Mouse (Mus musculus): ENCODE measurements at regions not wholly inside any gene's neighbourhood (a gene's known extent, or its start where the extent isn't known, plus 50 kb on each side); places are given as distances from the start of the nearest gene placed in this dataset.

- Histone ChIP-seq H3K27ac (ENCODE audit: insufficient read depth, low read depth) (no peak overlapping the region), H3K4me2 (ENCODE audit: insufficient read depth, low read depth, poor library complexity, severe bottlenecking) (no peak overlapping the region), H3K79me2 (replicated peaks; ENCODE audit: control insufficient read depth, extremely low read depth, insufficient read depth, poor library complexity, severe bottlenecking) (no peaks in the 10 kb centered on the region), H3K36me3 (replicated peaks in 1 of 2; ENCODE audit: control insufficient read depth in 1 of 2, insufficient read depth in 1 of 2, low read length in 1 of 2) (no peaks in the 10 kb centered on the region), H3K4me3 (replicated peaks in 1 of 3; ENCODE audit: low read depth in 2 of 3, low read length in 2 of 3, poor library complexity in 1 of 3) (no peak overlapping the region), H3K27me3 (replicated peaks) (no peaks in the 10 kb centered on the region), H3K9me3 (replicated peaks; ENCODE audit: low read length) (peaks cover 36% of the 10 kb centered on the region), H3K4me1 (ENCODE audit: control insufficient read depth in 1 of 2, insufficient read depth in 2 of 2) (no peaks in the 10 kb centered on the region), H3K9ac (ENCODE audit: insufficient read depth, low read depth) (no peak overlapping the region)
- DNase-seq (ENCODE audit: extremely low read depth), result no peak
- TF ChIP-seq ZNF384 (IDR thresholded peaks at IDR 0.05; ENCODE audit: low read depth, low read length) (no peak), RAD21 (IDR thresholded peaks at IDR 0.05; ENCODE audit: low read depth, low read length) (no peak), SMC3 (IDR thresholded peaks at IDR 0.05; ENCODE audit: low read depth, low read length) (no peak), MEF2A (IDR thresholded peaks at IDR 0.05; ENCODE audit: borderline replicate concordance, low read depth, low read length) (no peak), E2F4 (IDR thresholded peaks at IDR 0.05; ENCODE audit: insufficient replicate concordance, low read depth, low read length) (no peak), ZMIZ1 (IDR thresholded peaks at IDR 0.05; ENCODE audit: low read depth, low read length) (no peak)
- dilution Hi-C loops (cut with MboI; ENCODE audit: extremely low pct_ligation_motif_present, extremely low pct_unique_long_range_greater_than_20kb, low sequenced_read_pairs) (no loop called here), in situ Hi-C loops (cut with MboI; ENCODE audit: low pct_ligation_motif_present, low pct_unique_long_range_greater_than_20kb, low sequenced_read_pairs) (no loop called here)
These were observed 491.4 kb downstream of the Poteg start for GRCm38 (mm10) chr8:27938559-27939492.

GRCm38 (mm10) chr8:27955000-27955399 lies 507.5 kb downstream of the Poteg start:
- H3K4me2 ChIP-seq (ENCODE audit: insufficient read depth, low read depth, poor library complexity, severe bottlenecking), result no peak overlapping the region
- H3K79me2 ChIP-seq (replicated peaks; ENCODE audit: control insufficient read depth, extremely low read depth, insufficient read depth, poor library complexity, severe bottlenecking), result no peaks in the 10 kb centered on the region
- in situ Hi-C loops (cut with MboI; ENCODE audit: low pct_ligation_motif_present, low pct_unique_long_range_greater_than_20kb, low sequenced_read_pairs) (no loop called here), dilution Hi-C loops (cut with MboI; ENCODE audit: extremely low pct_ligation_motif_present, extremely low pct_unique_long_range_greater_than_20kb, low sequenced_read_pairs) (no loop called here)
- TF ChIP-seq BHLHE40 (IDR thresholded peaks at IDR 0.05; ENCODE audit: low read depth, low read length), result no peak
- TF ChIP-seq MYC (IDR thresholded peaks at IDR 0.05; ENCODE audit: low read depth, low read length), result no peak
- no peak for TF ChIP-seq KAT2A (IDR thresholded peaks at IDR 0.05; ENCODE audit: insufficient replicate concordance, low read length)
- TF ChIP-seq ZNF384 (IDR thresholded peaks at IDR 0.05; ENCODE audit: low read depth, low read length), result no peak
- no peak for TF ChIP-seq MAZ (IDR thresholded peaks at IDR 0.05; ENCODE audit: low read depth, low read length)
- no peak for TF ChIP-seq JUND (conservative IDR thresholded peaks at IDR 0.05; ENCODE audit: low read depth, low read length)
- TF ChIP-seq NELFE (IDR thresholded peaks at IDR 0.05; ENCODE audit: low read depth, low read length), result no peak
- no peak for TF ChIP-seq EP300 (IDR thresholded peaks at IDR 0.05; ENCODE audit: low read length)
- no peak for TF ChIP-seq GABPA (IDR thresholded peaks at IDR 0.05; ENCODE audit: insufficient replicate concordance, low read depth, low read length)
- no peak for TF ChIP-seq MEF2A (IDR thresholded peaks at IDR 0.05; ENCODE audit: borderline replicate concordance, low read depth, low read length)
- no peak for TF ChIP-seq SMC3 (IDR thresholded peaks at IDR 0.05; ENCODE audit: low read depth, low read length)
- no peak for TF ChIP-seq RCOR1 (conservative IDR thresholded peaks at IDR 0.05; ENCODE audit: low read depth, low read length)
- no peak for TF ChIP-seq MXI1 (IDR thresholded peaks at IDR 0.05; ENCODE audit: low read depth, low read length)
- TF ChIP-seq ZC3H11A (IDR thresholded peaks at IDR 0.05; ENCODE audit: low read depth, low read length), result no peak
- TF ChIP-seq UBTF (IDR thresholded peaks at IDR 0.05; ENCODE audit: low read depth, low read length), result no peak
- H3K36me3 ChIP-seq (replicated peaks in 1 of 2; ENCODE audit: control insufficient read depth in 1 of 2, insufficient read depth in 1 of 2, low read length in 1 of 2), result no peaks in the 10 kb centered on the region
- no peaks in the 10 kb centered on the region for H3K27me3 ChIP-seq (replicated peaks)
- H3K4me3 ChIP-seq (replicated peaks in 1 of 3; ENCODE audit: low read depth in 2 of 3, low read length in 2 of 3, poor library complexity in 1 of 3), result no peak overlapping the region
- no peak for DNase-seq (ENCODE audit: extremely low read depth)
- H3K4me1 ChIP-seq (ENCODE audit: control insufficient read depth in 1 of 2, insufficient read depth in 2 of 2), result no peaks in the 10 kb centered on the region
- H3K9ac ChIP-seq (ENCODE audit: insufficient read depth, low read depth), result no peak overlapping the region
- H3K27ac ChIP-seq (ENCODE audit: insufficient read depth, low read depth), result no peak overlapping the region
- H3K9me3 ChIP-seq (replicated peaks; ENCODE audit: low read length), result peaks cover 13% of the 10 kb centered on the region
